Mouse (Mus musculus) MEL (cell line): Measurements from ENCODE around the gene Gpr3.

ENCODE experiments used
- CTCF ChIP-seq, 3 experiments: IDR thresholded peaks in 2 of 3; conservative IDR thresholded peaks in 1 of 3; 2 replicates each; pipeline ENCODE4 v1.5.1; 2011 to 2012; ENCODE audit warnings: low read length in 3 of 3, low read depth in 2 of 3, mild to moderate bottlenecking in 2 of 3, improper control_type of control experiment in 1 of 3, inconsistent platforms in 1 of 3, mixed read lengths in 1 of 3, moderate library complexity in 1 of 3; ENCODE audit not compliant: control insufficient read depth in 1 of 3, insufficient read depth in 1 of 3, poor library complexity in 1 of 3, severe bottlenecking in 1 of 3
- E2F4 ChIP-seq: IDR thresholded peaks from 2 replicates; pipeline ENCODE4 v1.6.1; 2011; ENCODE audit warnings: low read depth, low read length, improper control_type of control experiment, borderline replicate concordance
- HCFC1 ChIP-seq: IDR thresholded peaks from 2 replicates; pipeline ENCODE4 v1.6.1; 2012; ENCODE audit warnings: low read depth, mild to moderate bottlenecking, inconsistent platforms, low read length, improper control_type of control experiment, moderate library complexity
- MAZ ChIP-seq: IDR thresholded peaks from 2 replicates; pipeline ENCODE4 v1.6.1; 2012; ENCODE audit warnings: low read depth, mild to moderate bottlenecking, inconsistent platforms, low read length, improper control_type of control experiment
- NRF1 ChIP-seq: IDR thresholded peaks from 2 replicates; pipeline ENCODE4 v1.6.1; 2014; ENCODE audit warnings: low read depth, mild to moderate bottlenecking, inconsistent platforms, low read length, improper control_type of control experiment, moderate library complexity; ENCODE audit not compliant: poor library complexity, insufficient read depth, severe bottlenecking
- POLR2AphosphoS2 ChIP-seq: IDR thresholded peaks from 2 replicates; pipeline ENCODE4 v1.6.1; 2011; ENCODE audit warnings: low read length, improper control_type of control experiment
- TBP ChIP-seq: IDR thresholded peaks from 2 replicates; pipeline ENCODE4 v1.8.0; 2011; ENCODE audit warnings: low read depth, low read length, improper control_type of control experiment

DNA sequence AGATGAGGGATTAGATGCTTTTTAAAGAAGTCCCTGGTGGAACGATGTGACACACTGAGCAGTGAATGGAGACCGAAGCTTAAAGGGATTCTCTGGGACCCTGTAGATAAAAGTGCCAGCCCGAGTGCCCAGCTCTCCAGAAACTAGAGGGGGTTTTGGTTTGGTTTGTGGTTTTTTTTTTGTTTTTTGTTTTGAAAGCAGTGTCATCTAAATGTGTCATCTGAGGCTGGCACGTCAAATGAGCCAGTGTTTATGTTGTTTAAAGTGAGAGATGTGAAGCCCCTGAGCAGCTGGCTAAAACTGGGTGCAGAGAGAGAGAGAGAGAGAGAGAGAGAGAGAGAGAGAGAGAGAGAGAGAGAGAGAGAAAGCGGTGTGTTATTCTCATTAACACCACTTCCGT, 50.1 kb downstream of the Gpr3 start:
- TF ChIP-seq E2F4 (no peak), CTCF (IDR thresholded peaks at IDR 0.05 in 2 of 3, conservative IDR thresholded peaks at IDR 0.05 in 1 of 3; ENCODE audit: control insufficient read depth in 1 of 3, insufficient read depth in 1 of 3, low read depth in 2 of 3, low read length in 3 of 3, poor library complexity in 1 of 3, severe bottlenecking in 1 of 3) (no peak), MAZ (no peak), NRF1 (no peak), TBP (no peak), POLR2AphosphoS2 (no peak), HCFC1 (no peak)
